Mouse (Mus musculus) testis, postnatal 10 days (tissue): ENCODE measurements at regions not wholly inside any gene's neighbourhood (a gene's known extent, or its start where the extent isn't known, plus 50 kb on each side); places are given as distances from the start of the nearest gene placed in this dataset.

Experiments
- DNase-seq: peaks from one replicate; pipeline ENCODE4 v3.0.0; 2021; ENCODE audit warnings: low spot score

- no peak for DNase-seq
These were observed 178.9 kb downstream of the Zfp326 start for GRCm38 (mm10) chr5:106055221-106055620.

GRCm38 (mm10) chr5:106051026-106051425, 174.7 kb downstream of the Zfp326 start:
- DNase-seq, result no peak

GRCm38 (mm10) chr5:106044878-106045585, 168.7 kb downstream of the Zfp326 start:
- DNase-seq, result no peak

GRCm38 (mm10) chr5:106038321-106038720, 162.0 kb downstream of the Zfp326 start:
- no peak for DNase-seq

GRCm38 (mm10) chr5:106036176-106036575, 159.8 kb downstream of the Zfp326 start:
- DNase-seq, result no peak

- DNase-seq, result no peak
These were observed 156.6 kb downstream of the Zfp326 start for GRCm38 (mm10) chr5:106032956-106033355.

- DNase-seq, result no peak
These were observed 150.5 kb downstream of the Zfp326 start for GRCm38 (mm10) chr5:106026861-106027260.

- DNase-seq, result no peak
These were observed 128.0 kb downstream of the Zfp326 start for GRCm38 (mm10) chr5:106004292-106004917.

- peak; percentile 28 for DNase-seq
These were observed 127.2 kb downstream of the Zfp326 start for GRCm38 (mm10) chr5:106003321-106004291.

GRCm38 (mm10) chr5:106002330-106002729, 126.0 kb downstream of the Zfp326 start:
- no peak for DNase-seq

- DNase-seq, result no peak
These were observed 117.9 kb downstream of the Zfp326 start for GRCm38 (mm10) chr5:105994218-105994617.

GRCm38 (mm10) chr5:105993066-105993760, 116.8 kb downstream of the Zfp326 start:
- DNase-seq, result no peak

- DNase-seq, result no peak
These were observed 114.4 kb downstream of the Zfp326 start for GRCm38 (mm10) chr5:105990777-105991176.

- peak; percentile 46 for DNase-seq
These were observed 110.0 kb downstream of the Zfp326 start for GRCm38 (mm10) chr5:105986401-105986800.

- DNase-seq, result no peak
These were observed 106.8 kb downstream of the Zfp326 start for GRCm38 (mm10) chr5:105983131-105983530.

- DNase-seq, result no peak
These were observed 100.4 kb downstream of the Zfp326 start for GRCm38 (mm10) chr5:105976746-105977145.

GRCm38 (mm10) chr5:105976076-105976475, 99.7 kb downstream of the Zfp326 start:
- no peak for DNase-seq

- DNase-seq, result no peak
These were observed 99.1 kb downstream of the Zfp326 start for GRCm38 (mm10) chr5:105975275-105976011.

- DNase-seq, result no peak
These were observed 98.3 kb downstream of the Zfp326 start for GRCm38 (mm10) chr5:105974576-105975177.
